Mouse (Mus musculus) heart, embryonic 12.5 days (tissue): Measurements from ENCODE around the gene Runx1. TPM values are rescaled to one million over a fixed set of nuclear protein-coding genes. Genes with fewer than 3 reads are reported as not detected.

Experiments used
- ATAC-seq: fragments of 200-750 bp; cut with Nextera tagmentation; 2 replicates; pipeline ENCODE4 v1.8.0; 2017; ENCODE audit warnings: moderate TSS enrichment, moderate library complexity; ENCODE audit not compliant: insufficient number of reproducible peaks, low FRiP score
- H3K27ac ChIP-seq: fragments of 300-500 bp; sonication (generic); 2 replicates; pipeline ENCODE4 v1.5.1; 2016; ENCODE audit warnings: mild to moderate bottlenecking, moderate library complexity; ENCODE audit not compliant: poor library complexity, severe bottlenecking
- H3K27me3 ChIP-seq: fragments of 300-500 bp; sonication (generic); replicated peaks from 2 replicates; pipeline ENCODE4 v1.6.1; 2016; ENCODE audit warnings: mild to moderate bottlenecking, moderate library complexity
- H3K36me3 ChIP-seq: fragments of 300-500 bp; sonication (generic); 2 replicates; pipeline ENCODE4 v1.6.1; 2016; ENCODE audit warnings: mild to moderate bottlenecking, moderate library complexity
- H3K4me1 ChIP-seq: fragments of 300-500 bp; sonication (generic); replicated peaks from 2 replicates; pipeline ENCODE4 v1.6.1; 2016; ENCODE audit warnings: mild to moderate bottlenecking
- H3K4me2 ChIP-seq: fragments of 300-500 bp; sonication (generic); 2 replicates; pipeline ENCODE4 v1.6.1; 2016; ENCODE audit warnings: mild to moderate bottlenecking, moderate library complexity
- H3K4me3 ChIP-seq: fragments of 300-500 bp; sonication (generic); 2 replicates; pipeline ENCODE4 v1.5.1; 2016; ENCODE audit warnings: mild to moderate bottlenecking
- H3K9ac ChIP-seq: fragments of 300-500 bp; sonication (generic); 2 replicates; pipeline ENCODE4 v1.6.1; 2016; ENCODE audit warnings: mild to moderate bottlenecking, moderate library complexity
- H3K9me3 ChIP-seq: fragments of 300-500 bp; sonication (generic); replicated peaks from 2 replicates; pipeline ENCODE4 v1.6.1; 2016; ENCODE audit warnings: mild to moderate bottlenecking, moderate library complexity
- WGBS: fragments of 180-500 bp; shearing (Covaris S2); methylation state at CpG from one replicate; pipeline ENCODE4 v1.1.7; 2016; 5-methylcytosine and 5-hydroxymethylcytosine counted together
- polyA plus RNA-seq: library from polyadenylated mRNA; unstranded; fragments of >200 nt; fragmentation: Nextera tagmentation; extraction: Ambion mirVana; gene quantifications from 2 replicates; pipeline ENCODE4 v1.2.1, GENCODE M21; 2016

Runx1 gene
- polyA plus RNA-seq, 1 experiment from 2014 or later = 1.5 TPM

GRCm38 (mm10) chr16:92825204-92825843 lies 625 bp downstream of the Runx1 start:
- 65% methylated on average over 18 of the region's 18 CpGs for WGBS
- Histone ChIP-seq H3K9me3 (no peaks in the 10 kb centered on the region), H3K27ac (no peak overlapping the region), H3K4me2 (no peak overlapping the region), H3K27me3 (peaks cover 79% of the 10 kb centered on the region), H3K4me3 (no peak overlapping the region), H3K4me1 (peaks cover 25% of the 10 kb centered on the region), H3K36me3 (no peaks in the 10 kb centered on the region), H3K9ac (no peak overlapping the region)
- ATAC-seq = no peak

GRCm38 (mm10) chr16:92824723-92825203 lies 1.2 kb downstream of the Runx1 start:
- Histone ChIP-seq H3K4me1 (peaks cover 21% of the 10 kb centered on the region), H3K9me3 (no peaks in the 10 kb centered on the region), H3K9ac (no peak overlapping the region), H3K27me3 (peaks cover 82% of the 10 kb centered on the region), H3K4me3 (no peak overlapping the region), H3K27ac (no peak overlapping the region), H3K4me2 (no peak overlapping the region), H3K36me3 (no peaks in the 10 kb centered on the region)
- WGBS = 86% methylated on average over 9 of the region's 9 CpGs
- ATAC-seq = no peak

GRCm38 (mm10) chr16:92824003-92824722 lies 1.8 kb downstream of the Runx1 start:
- H3K4me3 ChIP-seq = no peak overlapping the region
- H3K4me2 ChIP-seq = no peak overlapping the region
- 88% methylated on average over 6 of the region's 6 CpGs for WGBS
- H3K27ac ChIP-seq = no peak overlapping the region
- peaks cover 82% of the 10 kb centered on the region for H3K27me3 ChIP-seq
- no peaks in the 10 kb centered on the region for H3K36me3 ChIP-seq
- no peaks in the 10 kb centered on the region for H3K9me3 ChIP-seq
- ATAC-seq = no peak
- no peak overlapping the region for H3K9ac ChIP-seq
- peaks cover 21% of the 10 kb centered on the region for H3K4me1 ChIP-seq

- no peak overlapping the region for H3K9ac ChIP-seq
- H3K27me3 ChIP-seq = peaks cover 82% of the 10 kb centered on the region
- WGBS = 33% methylated on average over 5 of the region's 5 CpGs
- no peaks in the 10 kb centered on the region for H3K9me3 ChIP-seq
- no peak overlapping the region for H3K4me2 ChIP-seq
- H3K27ac ChIP-seq = no peak overlapping the region
- H3K4me3 ChIP-seq = no peak overlapping the region
- H3K36me3 ChIP-seq = no peaks in the 10 kb centered on the region
- peaks cover 21% of the 10 kb centered on the region for H3K4me1 ChIP-seq
- ATAC-seq = no peak
These were observed 2.5 kb downstream of the Runx1 start for GRCm38 (mm10) chr16:92823381-92823862.

- H3K4me3 ChIP-seq = no peak overlapping the region
- no peak for ATAC-seq
- WGBS = 74% methylated on average over 12 of the region's 12 CpGs
- H3K4me1 ChIP-seq = peaks cover 21% of the 10 kb centered on the region
- H3K9ac ChIP-seq = no peak overlapping the region
- H3K27ac ChIP-seq = no peak overlapping the region
- peaks cover 81% of the 10 kb centered on the region for H3K27me3 ChIP-seq
- no peaks in the 10 kb centered on the region for H3K36me3 ChIP-seq
- peak overlapping the region; percentile 25; the same call in 1 of the 2 replicates for H3K4me2 ChIP-seq
- H3K9me3 ChIP-seq = no peaks in the 10 kb centered on the region
These were observed 3.3 kb downstream of the Runx1 start for GRCm38 (mm10) chr16:92822676-92823075.

GRCm38 (mm10) chr16:92821938-92822629 lies 3.9 kb downstream of the Runx1 start:
- Histone ChIP-seq H3K27ac (no peak overlapping the region), H3K27me3 (peaks cover 81% of the 10 kb centered on the region), H3K36me3 (no peaks in the 10 kb centered on the region), H3K9me3 (no peaks in the 10 kb centered on the region), H3K4me2 (peak overlapping the region; percentile 25), H3K4me1 (peaks cover 21% of the 10 kb centered on the region), H3K9ac (no peak overlapping the region), H3K4me3 (no peak overlapping the region)
- no peak for ATAC-seq
- WGBS = 28% methylated on average over 14 of the region's 14 CpGs

GRCm38 (mm10) chr16:92821596-92821937 lies 4.4 kb downstream of the Runx1 start:
- WGBS = 65% methylated on average over 5 of the region's 5 CpGs
- Histone ChIP-seq H3K27ac (no peak overlapping the region), H3K27me3 (peaks cover 80% of the 10 kb centered on the region)

GRCm38 (mm10) chr16:92820451-92820850 lies 5.5 kb downstream of the Runx1 start:
- ATAC-seq = no peak
- Histone ChIP-seq H3K27me3 (peaks cover 77% of the 10 kb centered on the region), H3K9ac (no peak overlapping the region), H3K4me3 (no peak overlapping the region), H3K27ac (no peak overlapping the region), H3K36me3 (no peaks in the 10 kb centered on the region), H3K9me3 (no peaks in the 10 kb centered on the region), H3K4me1 (peaks cover 21% of the 10 kb centered on the region), H3K4me2 (no peak overlapping the region)
- WGBS = 71% methylated on average over 6 of the region's 6 CpGs

More at GRCm38 (mm10) chr16:92821596-92821937, 4.4 kb downstream of the Runx1 start:
- ATAC-seq = no peak
- Histone ChIP-seq H3K9ac (no peak overlapping the region), H3K4me2 (no peak overlapping the region), H3K36me3 (no peaks in the 10 kb centered on the region), H3K4me1 (peaks cover 21% of the 10 kb centered on the region), H3K9me3 (no peaks in the 10 kb centered on the region), H3K4me3 (no peak overlapping the region)

- Histone ChIP-seq H3K36me3 (no peaks in the 10 kb centered on the region), H3K4me3 (no peak overlapping the region), H3K27me3 (peaks cover 61% of the 10 kb centered on the region), H3K9me3 (no peaks in the 10 kb centered on the region), H3K9ac (no peak overlapping the region), H3K4me1 (peaks cover 21% of the 10 kb centered on the region), H3K4me2 (no peak overlapping the region), H3K27ac (no peak overlapping the region)
- WGBS = 54% methylated on average over 8 of the region's 8 CpGs
- no peak for ATAC-seq
These were observed 7.3 kb downstream of the Runx1 start for GRCm38 (mm10) chr16:92818480-92819269.

- H3K27ac ChIP-seq = no peak overlapping the region
- no peak overlapping the region for H3K9ac ChIP-seq
- H3K4me3 ChIP-seq = no peak overlapping the region
- peaks cover 63% of the 10 kb centered on the region for H3K27me3 ChIP-seq
- no peaks in the 10 kb centered on the region for H3K9me3 ChIP-seq
- peaks cover 6% of the 10 kb centered on the region; the same call in 1 of the 2 replicates for H3K4me1 ChIP-seq
- ATAC-seq = no peak
- H3K36me3 ChIP-seq = no peaks in the 10 kb centered on the region
- H3K4me2 ChIP-seq = no peak overlapping the region
- WGBS = 83% methylated on average over 7 of the region's 7 CpGs
These were observed 9.9 kb downstream of the Runx1 start for GRCm38 (mm10) chr16:92816092-92816491.
